Mouse (Mus musculus) heart, embryonic 13.5 days (tissue): Measurements from ENCODE around the gene Lurap1. TPM values are rescaled to one million over a fixed set of nuclear protein-coding genes. Genes with fewer than 3 reads are reported as not detected.

Experiments used
- ATAC-seq: fragments of 200-750 bp; cut with Nextera tagmentation; 2 replicates; pipeline ENCODE4 v1.8.0; 2017; ENCODE audit warnings: moderate TSS enrichment; ENCODE audit not compliant: insufficient number of reproducible peaks, low FRiP score, low TSS enrichment; ENCODE audit errors: extremely low read depth
- H3K27ac ChIP-seq: fragments of 300-500 bp; sonication (generic); replicated peaks from 2 replicates; pipeline ENCODE4 v1.5.1; 2015; ENCODE audit warnings: moderate library complexity, mild to moderate bottlenecking, inconsistent platforms
- H3K27me3 ChIP-seq: fragments of 300-500 bp; sonication (generic); replicated peaks from 2 replicates; pipeline ENCODE4 v1.6.1; 2015; ENCODE audit warnings: mild to moderate bottlenecking, inconsistent platforms
- H3K36me3 ChIP-seq: fragments of 300-500 bp; sonication (generic); 2 replicates; pipeline ENCODE4 v1.6.1; 2015; ENCODE audit warnings: mild to moderate bottlenecking, inconsistent platforms
- H3K4me1 ChIP-seq: fragments of 300-500 bp; sonication (generic); 2 replicates; pipeline ENCODE4 v1.6.1; 2015; ENCODE audit warnings: inconsistent platforms
- H3K4me2 ChIP-seq: fragments of 300-500 bp; sonication (generic); 2 replicates; pipeline ENCODE4 v1.6.1; 2015; ENCODE audit warnings: inconsistent platforms, mild to moderate bottlenecking, moderate library complexity
- H3K4me3 ChIP-seq: fragments of 300-500 bp; sonication (generic); 2 replicates; pipeline ENCODE4 v1.5.1; 2015; ENCODE audit warnings: moderate library complexity, mild to moderate bottlenecking, inconsistent platforms
- H3K9ac ChIP-seq: fragments of 300-500 bp; sonication (generic); 2 replicates; pipeline ENCODE4 v1.6.1; 2015; ENCODE audit warnings: inconsistent platforms, mild to moderate bottlenecking, moderate library complexity
- H3K9me3 ChIP-seq: fragments of 300-500 bp; sonication (generic); 2 replicates; pipeline ENCODE4 v1.6.1; 2016; ENCODE audit warnings: inconsistent platforms
- WGBS: fragments of 180-500 bp; shearing (Covaris S2); methylation state at CpG from one replicate; pipeline ENCODE4 v1.1.7; 2015; ENCODE audit warnings: mixed read lengths; 5-methylcytosine and 5-hydroxymethylcytosine counted together
- polyA plus RNA-seq: library from polyadenylated mRNA; unstranded; fragments of >200 nt; fragmentation: Nextera tagmentation; extraction: Ambion mirVana; gene quantifications from 2 replicates; pipeline ENCODE4 v1.2.1, GENCODE M21; 2015

Lurap1 gene
- polyA plus RNA-seq, 1 experiment from 2014 or later: 1.8 TPM

- H3K36me3 ChIP-seq: peaks cover 65% of the 10 kb centered on the region
- H3K9ac ChIP-seq: no peak overlapping the region
- H3K9me3 ChIP-seq: no peaks in the 10 kb centered on the region
- H3K4me2 ChIP-seq: no peak overlapping the region
- no peaks in the 10 kb centered on the region for H3K27me3 ChIP-seq
- no peak for ATAC-seq
- 0 out of 2 replicates have a peak overlapping the region, but pooled peaks have one; percentile 5 for H3K27ac ChIP-seq
- 68% methylated on average over 3 of the region's 3 CpGs for WGBS
- peaks cover 30% of the 10 kb centered on the region for H3K4me1 ChIP-seq
- no peak overlapping the region for H3K4me3 ChIP-seq
These were observed 8.8 kb upstream of the Lurap1 start for GRCm38 (mm10) chr4:116159912-116160311.

GRCm38 (mm10) chr4:116157882-116158281 is 6.7 kb upstream of the Lurap1 start:
- no peak overlapping the region for H3K4me2 ChIP-seq
- no peak overlapping the region for H3K4me3 ChIP-seq
- peaks cover 85% of the 10 kb centered on the region for H3K36me3 ChIP-seq
- WGBS: 90% methylated on average over 2 of the region's 2 CpGs
- no peak for ATAC-seq
- no peaks in the 10 kb centered on the region for H3K27me3 ChIP-seq
- no peaks in the 10 kb centered on the region for H3K9me3 ChIP-seq
- peaks cover 24% of the 10 kb centered on the region for H3K4me1 ChIP-seq
- no peak overlapping the region for H3K9ac ChIP-seq
- H3K27ac ChIP-seq: no peak overlapping the region

GRCm38 (mm10) chr4:116152702-116153101 is 1.6 kb upstream of the Lurap1 start:
- Histone ChIP-seq H3K4me1 (peaks cover 20% of the 10 kb centered on the region), H3K4me3 (no peak overlapping the region), H3K27ac (no peak overlapping the region), H3K36me3 (peaks cover 62% of the 10 kb centered on the region), H3K9me3 (no peaks in the 10 kb centered on the region), H3K9ac (no peak overlapping the region), H3K4me2 (no peak overlapping the region), H3K27me3 (no peaks in the 10 kb centered on the region)
- 90% methylated on average over 15 of the region's 15 CpGs for WGBS
- no peak for ATAC-seq

GRCm38 (mm10) chr4:116150862-116151221 is 296 bp downstream of the Lurap1 start:
- no peak for ATAC-seq
- Histone ChIP-seq H3K4me3 (peak overlapping the region; percentile 86), H3K27me3 (no peaks in the 10 kb centered on the region), H3K36me3 (peaks cover 43% of the 10 kb centered on the region), H3K27ac (peak overlapping the region; percentile 91), H3K4me1 (peaks cover 20% of the 10 kb centered on the region), H3K9me3 (no peaks in the 10 kb centered on the region), H3K9ac (peak overlapping the region; percentile 98), H3K4me2 (peak overlapping the region; percentile 81)
- WGBS: 18% methylated on average over 4 of the region's 4 CpGs

GRCm38 (mm10) chr4:116150156-116150861 is 829 bp downstream of the Lurap1 start:
- no peaks in the 10 kb centered on the region for H3K27me3 ChIP-seq
- H3K36me3 ChIP-seq: peaks cover 38% of the 10 kb centered on the region
- H3K27ac ChIP-seq: peak overlapping the region; percentile 91
- H3K9ac ChIP-seq: peak overlapping the region; percentile 98
- H3K4me3 ChIP-seq: peak overlapping the region; percentile 86
- peak; percentile 72 for ATAC-seq
- peaks cover 20% of the 10 kb centered on the region for H3K4me1 ChIP-seq
- H3K4me2 ChIP-seq: peak overlapping the region; percentile 81
- H3K9me3 ChIP-seq: no peaks in the 10 kb centered on the region
- WGBS: under 1% methylated on average over 66 of the region's 73 CpGs

GRCm38 (mm10) chr4:116149812-116150155 is 1.4 kb downstream of the Lurap1 start:
- Histone ChIP-seq H3K36me3 (peaks cover 33% of the 10 kb centered on the region), H3K9ac (peak overlapping the region; percentile 98), H3K27me3 (no peaks in the 10 kb centered on the region), H3K9me3 (no peaks in the 10 kb centered on the region), H3K27ac (peak overlapping the region; percentile 91), H3K4me1 (peaks cover 21% of the 10 kb centered on the region), H3K4me2 (peak overlapping the region; percentile 81), H3K4me3 (peak overlapping the region; percentile 86)
- ATAC-seq: no peak
- WGBS: 20% methylated on average over 6 of the region's 6 CpGs

GRCm38 (mm10) chr4:116143891-116144717 is 7.0 kb downstream of the Lurap1 start:
- no peaks in the 10 kb centered on the region for H3K36me3 ChIP-seq
- ATAC-seq: no peak; the same call in 1 of the 2 replicates
- peak overlapping the region; percentile 81 for H3K4me3 ChIP-seq
- peaks cover 15% of the 10 kb centered on the region for H3K27me3 ChIP-seq
- H3K9ac ChIP-seq: peak overlapping the region; percentile 85
- no peak overlapping the region for H3K27ac ChIP-seq
- H3K4me1 ChIP-seq: peaks cover 27% of the 10 kb centered on the region
- WGBS: under 1% methylated on average over 47 of the region's 47 CpGs
- peak overlapping the region; percentile 93 for H3K4me2 ChIP-seq
- no peaks in the 10 kb centered on the region for H3K9me3 ChIP-seq

- no peak for ATAC-seq
- no peaks in the 10 kb centered on the region for H3K36me3 ChIP-seq
- 15% methylated on average over 7 of the region's 7 CpGs for WGBS
- peak overlapping the region; percentile 93 for H3K4me2 ChIP-seq
- peaks cover 27% of the 10 kb centered on the region for H3K4me1 ChIP-seq
- H3K27ac ChIP-seq: no peak overlapping the region
- H3K9ac ChIP-seq: peak overlapping the region; percentile 85
- H3K4me3 ChIP-seq: peak overlapping the region; percentile 81
- H3K27me3 ChIP-seq: peaks cover 15% of the 10 kb centered on the region
- H3K9me3 ChIP-seq: no peaks in the 10 kb centered on the region
These were observed 7.8 kb downstream of the Lurap1 start for GRCm38 (mm10) chr4:116143317-116143811.

GRCm38 (mm10) chr4:116142269-116142668 is 8.9 kb downstream of the Lurap1 start:
- no peak for ATAC-seq
- 82% methylated on average over 7 of the region's 7 CpGs for WGBS
- peaks cover 33% of the 10 kb centered on the region for H3K4me1 ChIP-seq
- H3K27ac ChIP-seq: no peak overlapping the region
- H3K4me3 ChIP-seq: no peak overlapping the region
- H3K4me2 ChIP-seq: no peak overlapping the region
- H3K36me3 ChIP-seq: 0 out of 2 replicates have a peak, but pooled peaks cover 5% of the 10 kb centered on the region
- H3K27me3 ChIP-seq: peaks cover 15% of the 10 kb centered on the region
- H3K9ac ChIP-seq: no peak overlapping the region
- H3K9me3 ChIP-seq: no peaks in the 10 kb centered on the region

- Histone ChIP-seq H3K27me3 (peaks cover 15% of the 10 kb centered on the region), H3K9me3 (no peaks in the 10 kb centered on the region), H3K4me1 (peaks cover 33% of the 10 kb centered on the region), H3K36me3 (0 out of 2 replicates have a peak, but pooled peaks cover 9% of the 10 kb centered on the region), H3K4me2 (no peak overlapping the region), H3K4me3 (no peak overlapping the region), H3K9ac (no peak overlapping the region), H3K27ac (0 out of 2 replicates have a peak overlapping the region, but pooled peaks have one; percentile 8)
- 62% methylated on average over 1 of the region's 1 CpGs for WGBS
- ATAC-seq: no peak
These were observed 9.4 kb downstream of the Lurap1 start for GRCm38 (mm10) chr4:116141736-116142135.

- 68% methylated on average over 7 of the region's 7 CpGs for WGBS
These were observed 10.2 kb downstream of the Lurap1 start for GRCm38 (mm10) chr4:116140801-116141574.

More at GRCm38 (mm10) chr4:116140801-116141574, 10.2 kb downstream of the Lurap1 start:
- Histone ChIP-seq H3K9me3 (no peaks in the 10 kb centered on the region), H3K4me3 (no peak overlapping the region), H3K27ac (0 out of 2 replicates have a peak overlapping the region, but pooled peaks have one; percentile 8), H3K4me2 (no peak overlapping the region), H3K27me3 (peaks cover 15% of the 10 kb centered on the region), H3K4me1 (peaks cover 33% of the 10 kb centered on the region), H3K36me3 (0 out of 2 replicates have a peak, but pooled peaks cover 9% of the 10 kb centered on the region), H3K9ac (no peak overlapping the region)
- no peak for ATAC-seq
